Mouse (Mus musculus): ENCODE data around the gene Tnik.

DNA sequence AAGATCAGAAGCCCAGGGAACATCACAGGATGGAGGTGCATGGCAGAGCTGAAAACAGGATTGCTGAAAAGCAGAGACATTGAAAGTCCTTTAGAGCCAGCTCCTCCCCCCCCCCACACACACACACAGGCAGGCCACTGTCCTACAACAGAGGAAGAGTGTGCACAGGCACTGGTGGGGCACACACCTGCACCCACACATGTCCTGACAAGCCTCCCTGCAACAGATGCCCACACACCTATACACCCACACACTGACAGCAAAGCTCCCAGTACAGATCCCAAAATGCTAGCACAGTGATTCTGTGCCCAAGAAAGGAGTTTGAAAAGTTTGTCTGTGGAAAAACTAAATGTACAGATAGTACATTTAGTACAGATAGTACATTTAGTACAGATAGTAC lies 391.7 kb downstream of the Tnik start:
- no peak for TF ChIP-seq TAL1 (IDR thresholded peaks at IDR 0.05; ENCODE audit: low read length)
- TF ChIP-seq GATA1 (IDR thresholded peaks at IDR 0.05; ENCODE audit: low read length): no peak

Data from erythroblast, embryonic 14.5 days (primary cell).